Comparison of ENCODE assay signal across 13 mouse cellular contexts in genomic region chr6:38769627-38770026, GRCm38 (mm10).
"Had no signal": no experiment of that assay in that cellular context is flagged by ENCODE, and none has a peak within 500 bp of the region (broad histone marks: within the 10 kb centered on the region; RNA-seq: fewer than 3 reads in every experiment).

No protein-coding gene starts in this region.

- ATAC-seq: intestine, embryonic 16.5 days; midbrain, embryonic 15.5 days had no signal

- H3K27me3 ChIP-seq: limb, embryonic 15.5 days; midbrain, embryonic 15.5 days; neural tube, embryonic 12.5 days had no signal

- H3K9me3 ChIP-seq: limb, embryonic 15.5 days; midbrain, embryonic 15.5 days; neural tube, embryonic 12.5 days had no signal

- H3K36me3 ChIP-seq: midbrain, embryonic 15.5 days had no signal

- H3K4me3 ChIP-seq: limb, embryonic 15.5 days; midbrain, embryonic 15.5 days; neural tube, embryonic 12.5 days had no signal

- H3K4me2 ChIP-seq: limb, embryonic 15.5 days; midbrain, embryonic 11.5 days; midbrain, embryonic 15.5 days; neural tube, embryonic 12.5 days had no signal

- H3K9ac ChIP-seq: limb, embryonic 15.5 days; midbrain, embryonic 15.5 days; neural tube, embryonic 12.5 days had no signal

- H3K4me1 ChIP-seq: neural tube, embryonic 12.5 days had no signal

- H3K27ac ChIP-seq: kidney, postnatal 0 days; limb, embryonic 15.5 days; midbrain, embryonic 15.5 days; neural tube, embryonic 12.5 days had no signal

- DNase-seq: kidney, adult 8-10 months; kidney, postnatal 36 days; layer of hippocampus, adult 9-11 months; layer of hippocampus, postnatal 36 days; lung, postnatal 36 days; thymus, adult 2 months; thymus, postnatal 25 days had no signal
